ENCODE assay signal across 7 mouse cellular contexts in the genomic region with DNA sequence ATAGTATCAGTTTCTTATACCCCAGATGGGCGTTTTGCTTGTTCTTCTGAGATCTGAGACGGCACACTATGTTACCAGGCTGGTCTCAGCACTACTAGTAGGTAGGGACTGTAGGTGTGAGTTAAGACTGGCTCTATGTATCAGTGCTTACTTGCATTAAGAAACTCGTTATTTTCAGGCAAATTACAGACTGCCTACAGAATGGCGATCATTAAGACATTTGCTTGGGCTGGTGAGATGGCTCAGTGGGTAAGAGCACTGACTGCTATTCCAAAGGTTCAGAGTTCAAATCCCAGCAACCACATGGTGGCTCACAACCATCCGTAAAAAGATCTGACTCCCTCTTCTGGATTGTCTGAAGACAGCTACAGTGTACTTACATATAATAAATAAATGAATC. TPM values are rescaled to one million over a fixed set of nuclear protein-coding genes. Genes with fewer than 3 reads are reported as not detected.
DNase-seq lines count a peak whose midpoint lies in the region; ATAC-seq and TF ChIP-seq lines count a peak whose summit lies in the region.
"Not testable (repeated sequence)": the region's sequence is repeated elsewhere in the genome, so short reads cannot be mapped to it uniquely, and the experiment has no call there.

No protein-coding gene starts in this region.

- not testable (repeated sequence) for H3K4me1 ChIP-seq in bone marrow, adult 2 months (ENCODE audit: control insufficient read depth, insufficient read depth, low read length); embryonic fibroblast, embryonic 13.5 days (ENCODE audit: control insufficient read depth, insufficient read depth, low read length); heart, embryonic 10.5 days; hindbrain, embryonic 16.5 days (ENCODE audit: control insufficient read depth, insufficient read depth, low read depth, low read length); limb, embryonic 12.5 days (replicated peaks); lung, postnatal 0 days (ENCODE audit: insufficient read depth, low read depth, low read length); neural tube, embryonic 12.5 days

- not testable (repeated sequence) for TF ChIP-seq POLR2A in bone marrow, adult 2 months (IDR thresholded peaks at IDR 0.05; ENCODE audit: borderline replicate concordance, control insufficient read depth, low read depth, low read length); embryonic fibroblast, embryonic 13.5 days (IDR thresholded peaks at IDR 0.05; ENCODE audit: low read depth, low read length)

- WGBS in bone marrow, adult 2 months: 45% methylated on average over 5 of the region's 5 CpGs
- WGBS in heart, embryonic 10.5 days: 51% methylated on average over 5 of the region's 5 CpGs
- WGBS in hindbrain, embryonic 16.5 days: 53% methylated on average over 4 of the region's 5 CpGs
- 51% methylated on average over 5 of the region's 5 CpGs for WGBS in limb, embryonic 12.5 days
- 37% methylated on average over 4 of the region's 5 CpGs for WGBS in lung, postnatal 0 days
- WGBS in neural tube, embryonic 12.5 days: 60% methylated on average over 5 of the region's 5 CpGs

- ATAC-seq in hindbrain, embryonic 16.5 days: 0 out of 2 replicates have a peak, but pooled peaks have one; percentile 3
- not testable (repeated sequence) for ATAC-seq in limb, embryonic 12.5 days (ENCODE audit: insufficient number of reproducible peaks, insufficient read depth, low FRiP score, low TSS enrichment, low read depth); lung, postnatal 0 days
- ATAC-seq in neural tube, embryonic 12.5 days (ENCODE audit: low FRiP score, low read depth): 0 out of 2 replicates have a peak, but pooled peaks have one; percentile 11

- not testable (repeated sequence) for H3K9me3 ChIP-seq in heart, embryonic 10.5 days; hindbrain, embryonic 16.5 days (ENCODE audit: control insufficient read depth, low read length); limb, embryonic 12.5 days; lung, postnatal 0 days (ENCODE audit: low read length); neural tube, embryonic 12.5 days

- peaks cover 17% of the 10 kb centered on the region for H3K36me3 ChIP-seq in heart, embryonic 10.5 days
- H3K36me3 ChIP-seq in hindbrain, embryonic 16.5 days (ENCODE audit: control insufficient read depth, insufficient read depth, low read length); lung, postnatal 0 days (ENCODE audit: insufficient read depth, low read length); neural tube, embryonic 12.5 days: not testable (repeated sequence)
- peaks cover 17% of the 10 kb centered on the region for H3K36me3 ChIP-seq in limb, embryonic 12.5 days

- H3K27ac ChIP-seq in bone marrow, adult 2 months (ENCODE audit: control insufficient read depth, insufficient read depth, low read depth, low read length, poor library complexity); embryonic fibroblast, embryonic 13.5 days (ENCODE audit: insufficient read depth, low read length); hindbrain, embryonic 16.5 days (ENCODE audit: low read depth, low read length); lung, postnatal 0 days (ENCODE audit: low read length); neural tube, embryonic 12.5 days: not testable (repeated sequence)
- H3K27ac ChIP-seq in heart, embryonic 10.5 days: peak overlapping the region; percentile 91
- peak overlapping the region; percentile 91; the same call in 1 of the 2 replicates for H3K27ac ChIP-seq in limb, embryonic 12.5 days

- TF ChIP-seq EP300 in lung, postnatal 0 days (IDR thresholded peaks at IDR 0.05): not testable (repeated sequence)

- not testable (repeated sequence) for DNase-seq in heart, embryonic 10.5 days (ENCODE audit: low spot score); lung, postnatal 0 days (ENCODE audit: low spot score)

- peak overlapping the region; percentile 76 for H3K9ac ChIP-seq in hindbrain, embryonic 16.5 days (ENCODE audit: low read depth, low read length)
- H3K9ac ChIP-seq in limb, embryonic 12.5 days (replicated peaks): peak overlapping the region; percentile 69; the same call in 1 of the 2 replicates
- not testable (repeated sequence) for H3K9ac ChIP-seq in lung, postnatal 0 days (replicated peaks; ENCODE audit: low read depth)
- peak overlapping the region; percentile 58 for H3K9ac ChIP-seq in neural tube, embryonic 12.5 days

- not testable (repeated sequence) for H3K27me3 ChIP-seq in heart, embryonic 10.5 days (ENCODE audit: insufficient read depth, poor library complexity, severe bottlenecking); hindbrain, embryonic 16.5 days (replicated peaks; ENCODE audit: control insufficient read depth, insufficient read depth, low read length); limb, embryonic 12.5 days; lung, postnatal 0 days (replicated peaks; ENCODE audit: insufficient read depth, low read length); neural tube, embryonic 12.5 days (replicated peaks)

- H3K4me3 ChIP-seq in bone marrow, adult 2 months (replicated peaks; ENCODE audit: control insufficient read depth, low read depth, low read length): peak overlapping the region; percentile 64
- H3K4me3 ChIP-seq in embryonic fibroblast, embryonic 13.5 days (ENCODE audit: insufficient read depth, low read length): peak overlapping the region; percentile 73
- H3K4me3 ChIP-seq in heart, embryonic 10.5 days: peak overlapping the region; percentile 70
- H3K4me3 ChIP-seq in hindbrain, embryonic 16.5 days (ENCODE audit: low read length): peak overlapping the region; percentile 64
- H3K4me3 ChIP-seq in limb, embryonic 12.5 days (replicated peaks): peak overlapping the region; percentile 57
- H3K4me3 ChIP-seq in lung, postnatal 0 days (ENCODE audit: low read depth, low read length): peak overlapping the region; percentile 56; the same call in 1 of the 2 replicates
- peak overlapping the region; percentile 56 for H3K4me3 ChIP-seq in neural tube, embryonic 12.5 days

- not testable (repeated sequence) for TF ChIP-seq CTCF in bone marrow, adult 2 months (IDR thresholded peaks at IDR 0.05; ENCODE audit: control insufficient read depth, insufficient read depth, low read length); embryonic fibroblast, embryonic 13.5 days (IDR thresholded peaks at IDR 0.05; ENCODE audit: borderline replicate concordance, insufficient read depth, low read length); lung, postnatal 0 days (IDR thresholded peaks at IDR 0.05)

- peak overlapping the region; percentile 81 for H3K4me2 ChIP-seq in hindbrain, embryonic 16.5 days (ENCODE audit: low read length)
- H3K4me2 ChIP-seq in limb, embryonic 12.5 days: peak overlapping the region; percentile 73
- H3K4me2 ChIP-seq in lung, postnatal 0 days (replicated peaks; ENCODE audit: low read depth, low read length): peak overlapping the region; percentile 66
- peak overlapping the region; percentile 77 for H3K4me2 ChIP-seq in neural tube, embryonic 12.5 days (replicated peaks)

RNA-seq across cellular contexts. Expression of a gene that starts 0.9 kb away (rescaled TPM):
- polyA plus RNA-seq in bone marrow, adult 2 months (2011; ENCODE audit: insufficient read depth, insufficient read length, low replicate concordance, missing spikeins): 7.8 and 10.4 TPM in 2 replicates
- polyA plus RNA-seq in embryonic fibroblast, embryonic 13.5 days (2011; ENCODE audit: insufficient read length, low read depth, missing spikeins): 14.9 and 15.3 TPM in 2 replicates
- 36.5 and 47.6 TPM in 2 replicates for polyA plus RNA-seq in heart, embryonic 10.5 days (2016; fragmentation: Nextera tagmentation; extraction: Ambion mirVana)
- 20.0 and 20.8 TPM in 2 replicates for polyA plus RNA-seq in hindbrain, embryonic 16.5 days (2015; fragmentation: Nextera tagmentation; extraction: Ambion mirVana)
- polyA plus RNA-seq in limb, embryonic 12.5 days (2016; fragmentation: Nextera tagmentation; extraction: Ambion mirVana): 36.2 and 41.1 TPM in 2 replicates
- 11.1 and 13.2 TPM in 2 replicates for polyA plus RNA-seq in lung, postnatal 0 days (2015; fragmentation: Nextera tagmentation; extraction: Ambion mirVana)
- polyA plus RNA-seq in neural tube, embryonic 12.5 days (2016; fragmentation: Nextera tagmentation; extraction: Ambion mirVana): 26.0 and 27.2 TPM in 2 replicates

RNA-seq across cellular contexts. Expression of a gene that starts 17.9 kb away (rescaled TPM):
- not detected in 2 replicates for polyA plus RNA-seq in bone marrow, adult 2 months (2011; ENCODE audit: insufficient read depth, insufficient read length, low replicate concordance, missing spikeins)
- not detected in 2 replicates for polyA plus RNA-seq in embryonic fibroblast, embryonic 13.5 days (2011; ENCODE audit: insufficient read length, low read depth, missing spikeins)
- 0.11 TPM in 1 of 2 replicates, not detected in the other for polyA plus RNA-seq in heart, embryonic 10.5 days (2016; fragmentation: Nextera tagmentation; extraction: Ambion mirVana)
- 0.10 and 0.19 TPM in 2 replicates for polyA plus RNA-seq in hindbrain, embryonic 16.5 days (2015; fragmentation: Nextera tagmentation; extraction: Ambion mirVana)
- not detected in 2 replicates for polyA plus RNA-seq in limb, embryonic 12.5 days (2016; fragmentation: Nextera tagmentation; extraction: Ambion mirVana)
- polyA plus RNA-seq in lung, postnatal 0 days (2015; fragmentation: Nextera tagmentation; extraction: Ambion mirVana): 0.19 and 0.21 TPM in 2 replicates
- 0.26 TPM in 1 of 2 replicates, not detected in the other for polyA plus RNA-seq in neural tube, embryonic 12.5 days (2016; fragmentation: Nextera tagmentation; extraction: Ambion mirVana)

RNA-seq across cellular contexts. Expression of a gene that starts 18.0 kb away (rescaled TPM):
- polyA plus RNA-seq in bone marrow, adult 2 months (2011; ENCODE audit: insufficient read depth, insufficient read length, low replicate concordance, missing spikeins): 166 and 167 TPM in 2 replicates
- 132 and 194 TPM in 2 replicates for polyA plus RNA-seq in embryonic fibroblast, embryonic 13.5 days (2011; ENCODE audit: insufficient read length, low read depth, missing spikeins)
- polyA plus RNA-seq in heart, embryonic 10.5 days (2016; fragmentation: Nextera tagmentation; extraction: Ambion mirVana): 412 and 609 TPM in 2 replicates
- 356 and 367 TPM in 2 replicates for polyA plus RNA-seq in hindbrain, embryonic 16.5 days (2015; fragmentation: Nextera tagmentation; extraction: Ambion mirVana)
- 834 and 852 TPM in 2 replicates for polyA plus RNA-seq in limb, embryonic 12.5 days (2016; fragmentation: Nextera tagmentation; extraction: Ambion mirVana)
- polyA plus RNA-seq in lung, postnatal 0 days (2015; fragmentation: Nextera tagmentation; extraction: Ambion mirVana): 162 and 178 TPM in 2 replicates
- 600 and 615 TPM in 2 replicates for polyA plus RNA-seq in neural tube, embryonic 12.5 days (2016; fragmentation: Nextera tagmentation; extraction: Ambion mirVana)
